1 mouse cellular context compared by ENCODE assay signal in genomic region chr5:135957207-135957974, GRCm38 (mm10).
TF ChIP-seq lines count a peak whose summit lies in the region.

No protein-coding gene starts in this region.

TF ChIP-seq in MEL, 35 proteins besides CTCF, POLR2A, EP300 and RAD21 (continued from another document):
- no peak for TF ChIP-seq UBTF (IDR thresholded peaks at IDR 0.05; ENCODE audit: borderline replicate concordance, insufficient read depth, low read depth, low read length)
TF ChIP-seq in MEL: peak in this region for 20.
